Mouse (Mus musculus): ENCODE data around the gene Dmtf1. TPM values are rescaled to one million over a fixed set of nuclear protein-coding genes. Genes with fewer than 3 reads are reported as not detected.

Gene Dmtf1
- polyA plus RNA-seq, 1 experiment from 2014 or later: 77.3 TPM

DNA sequence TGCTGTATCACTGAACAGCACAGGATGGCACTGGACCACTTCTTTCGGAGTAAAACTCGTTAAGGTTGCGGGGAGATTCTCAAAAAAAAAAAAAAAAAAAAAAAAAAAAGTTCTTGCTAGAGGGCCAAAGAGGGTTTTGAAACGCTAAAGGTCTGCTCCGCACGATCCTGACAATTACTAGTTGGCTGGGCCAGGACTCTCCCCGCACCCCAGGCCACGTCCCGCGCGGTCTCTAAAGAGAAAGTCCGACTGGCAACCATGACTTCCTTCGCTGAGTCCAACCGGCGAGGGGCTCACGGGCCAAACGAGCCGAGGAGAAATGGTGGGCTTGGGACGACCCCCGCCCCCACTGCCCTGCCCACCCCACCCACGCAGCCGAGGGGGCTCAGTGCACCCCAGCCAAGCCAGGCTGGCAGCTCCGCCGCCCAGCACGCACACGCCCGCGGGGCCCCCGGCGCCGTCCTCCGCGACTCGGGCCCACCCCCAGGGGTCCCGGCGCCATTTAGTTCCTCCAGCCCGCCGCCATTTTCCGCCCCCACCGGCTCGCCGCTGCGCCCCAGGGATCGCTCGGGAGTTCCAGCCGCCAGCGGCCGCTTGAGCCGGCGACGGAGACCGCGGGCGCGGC is 633 bp downstream of the Dmtf1 start:
- DNase-seq (ENCODE audit: low spot score) (peak; percentile 76), ATAC-seq (ENCODE audit: low FRiP score) (peak; percentile 80)
- peak overlapping the region; percentile 100 for H3K27ac ChIP-seq (ENCODE audit: low read depth, low read length)
- H3K36me3 ChIP-seq (ENCODE audit: control insufficient read depth, insufficient read depth, low read length): no peaks in the 10 kb centered on the region
- WGBS: under 1% methylated on average over 34 of the region's 55 CpGs
- H3K4me1 ChIP-seq (replicated peaks; ENCODE audit: control insufficient read depth, insufficient read depth, low read length): no peaks in the 10 kb centered on the region
- peak overlapping the region; percentile 94 for H3K9ac ChIP-seq (ENCODE audit: low read depth, low read length)
- H3K4me3 ChIP-seq (ENCODE audit: low read depth, low read length): peak overlapping the region; percentile 92
- H3K27me3 ChIP-seq (ENCODE audit: control insufficient read depth, insufficient read depth, low read length): no peaks in the 10 kb centered on the region
- no peaks in the 10 kb centered on the region for H3K9me3 ChIP-seq (ENCODE audit: control insufficient read depth, low read length)
- H3K4me2 ChIP-seq (replicated peaks; ENCODE audit: low read depth, low read length): peak overlapping the region; percentile 31

DNA sequence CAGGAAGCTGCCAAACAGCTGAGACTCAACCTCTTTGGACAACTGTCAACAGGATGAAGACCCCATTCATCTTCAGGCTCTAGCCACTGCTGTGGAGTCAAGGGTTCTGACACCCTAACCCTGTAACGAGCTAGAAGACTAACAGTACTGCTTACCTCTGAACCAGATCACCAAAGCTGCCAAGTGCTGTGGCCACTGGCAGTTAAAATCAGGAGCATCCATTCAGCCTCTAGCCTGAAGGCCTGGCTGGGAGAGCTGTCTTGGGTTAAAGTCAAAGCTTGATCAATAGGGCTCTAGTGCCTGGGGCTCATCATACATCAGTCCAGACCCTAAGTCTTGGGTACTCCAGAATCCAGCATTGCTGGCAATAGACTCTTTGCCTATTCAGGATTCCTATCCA is 4.2 kb downstream of the Dmtf1 start:
- Histone ChIP-seq H3K27me3 (ENCODE audit: control insufficient read depth, insufficient read depth, low read length) (no peaks in the 10 kb centered on the region), H3K36me3 (ENCODE audit: control insufficient read depth, insufficient read depth, low read length) (no peaks in the 10 kb centered on the region), H3K4me2 (replicated peaks; ENCODE audit: low read depth, low read length) (no peak overlapping the region), H3K9me3 (ENCODE audit: control insufficient read depth, low read length) (no peaks in the 10 kb centered on the region), H3K27ac (ENCODE audit: low read depth, low read length) (no peak overlapping the region), H3K9ac (ENCODE audit: low read depth, low read length) (no peak overlapping the region), H3K4me1 (replicated peaks; ENCODE audit: control insufficient read depth, insufficient read depth, low read length) (no peaks in the 10 kb centered on the region), H3K4me3 (ENCODE audit: low read depth, low read length) (no peak overlapping the region)
- no peak for ATAC-seq (ENCODE audit: low FRiP score)
- 78% methylated on average over 1 of the region's 1 CpGs for WGBS
- no peak for DNase-seq (ENCODE audit: low spot score)

DNA sequence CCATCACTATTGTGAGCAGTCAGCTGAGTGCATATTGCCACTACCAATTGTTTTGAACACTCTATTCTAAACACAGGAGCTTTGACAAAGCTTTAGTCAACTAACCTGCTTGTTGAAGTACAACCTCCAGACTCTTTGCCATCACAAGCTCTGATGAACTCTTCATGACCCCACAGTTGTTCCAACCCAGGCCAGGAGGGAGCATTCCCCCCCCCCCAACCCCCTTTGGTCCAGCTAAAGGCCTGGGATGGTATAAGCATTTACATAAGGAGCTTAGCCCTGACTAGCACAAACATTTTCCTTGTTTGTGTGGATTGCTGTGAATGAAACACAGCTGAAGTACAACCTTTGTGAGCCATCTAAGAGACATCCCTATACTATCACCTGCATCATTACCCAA is 4.8 kb downstream of the Dmtf1 start:
- H3K4me3 ChIP-seq (ENCODE audit: low read depth, low read length): no peak overlapping the region
- ATAC-seq (ENCODE audit: low FRiP score): no peak

DNA sequence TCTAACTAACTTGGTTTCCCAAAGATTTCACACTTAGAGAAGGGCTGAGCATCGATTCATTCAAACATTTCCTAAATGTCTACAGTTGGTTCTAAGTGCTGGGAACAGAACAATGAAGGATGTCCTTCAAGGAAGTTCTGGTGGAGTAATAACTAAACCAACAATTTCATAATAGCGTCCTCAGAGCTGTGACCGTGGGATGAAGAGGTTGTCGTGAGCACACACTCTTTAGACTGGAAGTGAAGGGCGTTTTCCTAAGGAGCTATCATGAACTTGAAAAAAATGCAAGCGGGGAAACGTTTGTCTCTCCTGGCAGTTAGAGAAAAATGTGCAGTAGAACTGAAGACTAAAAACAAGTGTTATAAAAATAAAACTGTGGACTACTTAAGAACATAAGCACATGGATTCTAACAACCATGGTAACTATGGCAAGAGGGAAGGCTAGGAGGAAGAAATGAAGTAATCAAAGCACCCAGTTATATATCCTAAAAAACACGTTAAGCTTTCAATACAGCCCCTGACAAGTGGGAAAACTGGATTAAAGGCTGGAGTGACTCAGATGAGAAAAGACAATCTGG is 12.2 kb downstream of the Dmtf1 start:
- H3K27ac ChIP-seq (ENCODE audit: low read depth, low read length): no peak overlapping the region
- H3K9me3 ChIP-seq (ENCODE audit: control insufficient read depth, low read length): no peaks in the 10 kb centered on the region
- DNase-seq (ENCODE audit: low spot score): no peak
- H3K9ac ChIP-seq (ENCODE audit: low read depth, low read length): no peak overlapping the region
- no peaks in the 10 kb centered on the region for H3K27me3 ChIP-seq (ENCODE audit: control insufficient read depth, insufficient read depth, low read length)
- H3K4me1 ChIP-seq (replicated peaks; ENCODE audit: control insufficient read depth, insufficient read depth, low read length): no peaks in the 10 kb centered on the region
- WGBS: 94% methylated on average over 8 of the region's 8 CpGs
- H3K4me3 ChIP-seq (ENCODE audit: low read depth, low read length): no peak overlapping the region
- H3K4me2 ChIP-seq (replicated peaks; ENCODE audit: low read depth, low read length): no peak overlapping the region
- H3K36me3 ChIP-seq (ENCODE audit: control insufficient read depth, insufficient read depth, low read length): no peaks in the 10 kb centered on the region
- ATAC-seq (ENCODE audit: low FRiP score): no peak

More for the DNA sequence above, 4.8 kb downstream of the Dmtf1 start:
- H3K36me3 ChIP-seq (ENCODE audit: control insufficient read depth, insufficient read depth, low read length): no peaks in the 10 kb centered on the region
- no peak overlapping the region for H3K27ac ChIP-seq (ENCODE audit: low read depth, low read length)
- H3K4me2 ChIP-seq (replicated peaks; ENCODE audit: low read depth, low read length): no peak overlapping the region
- no peaks in the 10 kb centered on the region for H3K4me1 ChIP-seq (replicated peaks; ENCODE audit: control insufficient read depth, insufficient read depth, low read length)
- H3K9ac ChIP-seq (ENCODE audit: low read depth, low read length): no peak overlapping the region
- H3K9me3 ChIP-seq (ENCODE audit: control insufficient read depth, low read length): no peaks in the 10 kb centered on the region
- no peak for DNase-seq (ENCODE audit: low spot score)
- H3K27me3 ChIP-seq (ENCODE audit: control insufficient read depth, insufficient read depth, low read length): no peaks in the 10 kb centered on the region

DNA sequence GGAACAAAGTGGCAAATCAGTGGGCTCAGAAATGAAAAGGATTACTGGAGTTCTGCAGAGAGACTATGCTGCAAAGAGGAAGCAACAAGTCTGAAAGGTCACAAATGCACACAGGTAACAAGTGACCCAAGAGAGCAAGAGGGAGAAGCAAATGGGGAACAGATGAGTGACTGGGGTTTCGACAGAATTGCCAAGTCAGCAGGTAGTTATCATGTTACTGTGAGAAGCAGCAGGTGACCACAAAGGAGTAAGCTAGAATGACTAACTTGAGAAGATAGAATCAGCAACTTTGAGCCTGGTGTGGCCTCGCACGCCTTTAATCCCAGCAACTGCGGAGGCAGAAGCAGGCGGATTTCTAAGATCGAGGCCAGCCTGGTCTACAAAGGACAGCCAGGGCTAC is 19.2 kb downstream of the Dmtf1 start:
- H3K36me3 ChIP-seq (ENCODE audit: control insufficient read depth, insufficient read depth, low read length): no peaks in the 10 kb centered on the region
- 92% methylated on average over 6 of the region's 6 CpGs for WGBS

DNA sequence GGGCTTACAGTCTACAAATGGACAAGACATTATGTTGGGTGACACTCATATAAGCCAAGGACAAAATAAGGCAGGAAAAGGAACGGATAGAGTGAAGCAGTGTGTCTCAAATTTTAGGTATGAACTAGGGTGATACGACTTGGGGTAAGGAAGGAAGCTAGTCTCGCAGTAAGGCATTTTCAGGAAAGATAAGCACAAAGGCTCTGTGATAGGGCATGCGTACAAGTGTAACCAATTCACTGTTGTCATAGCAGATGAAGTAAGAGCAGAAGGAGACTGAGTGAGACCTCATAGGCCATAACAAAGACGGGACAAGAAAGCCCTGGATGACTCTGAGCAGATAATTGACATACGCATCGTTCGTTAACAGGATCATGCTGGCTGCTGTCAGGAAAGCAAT is 20.9 kb downstream of the Dmtf1 start:
- Histone ChIP-seq H3K27me3 (ENCODE audit: control insufficient read depth, insufficient read depth, low read length) (no peaks in the 10 kb centered on the region), H3K36me3 (ENCODE audit: control insufficient read depth, insufficient read depth, low read length) (peaks cover under 1% of the 10 kb centered on the region; the same call in 1 of the 2 replicates), H3K4me2 (replicated peaks; ENCODE audit: low read depth, low read length) (no peak overlapping the region), H3K9me3 (ENCODE audit: control insufficient read depth, low read length) (no peaks in the 10 kb centered on the region), H3K9ac (ENCODE audit: low read depth, low read length) (no peak overlapping the region), H3K4me3 (ENCODE audit: low read depth, low read length) (no peak overlapping the region), H3K27ac (ENCODE audit: low read depth, low read length) (no peak overlapping the region), H3K4me1 (replicated peaks; ENCODE audit: control insufficient read depth, insufficient read depth, low read length) (no peaks in the 10 kb centered on the region)
- ATAC-seq (ENCODE audit: low FRiP score): no peak
- WGBS: 92% methylated on average over 8 of the region's 8 CpGs
- no peak for DNase-seq (ENCODE audit: low spot score)

More for the DNA sequence above, 19.2 kb downstream of the Dmtf1 start:
- Histone ChIP-seq H3K4me2 (replicated peaks; ENCODE audit: low read depth, low read length) (no peak overlapping the region), H3K27ac (ENCODE audit: low read depth, low read length) (no peak overlapping the region), H3K9ac (ENCODE audit: low read depth, low read length) (no peak overlapping the region), H3K9me3 (ENCODE audit: control insufficient read depth, low read length) (no peaks in the 10 kb centered on the region), H3K27me3 (ENCODE audit: control insufficient read depth, insufficient read depth, low read length) (no peaks in the 10 kb centered on the region), H3K4me1 (replicated peaks; ENCODE audit: control insufficient read depth, insufficient read depth, low read length) (no peaks in the 10 kb centered on the region), H3K4me3 (ENCODE audit: low read depth, low read length) (no peak overlapping the region)
- ATAC-seq (ENCODE audit: low FRiP score) (no peak), DNase-seq (ENCODE audit: low spot score) (no peak)

DNA sequence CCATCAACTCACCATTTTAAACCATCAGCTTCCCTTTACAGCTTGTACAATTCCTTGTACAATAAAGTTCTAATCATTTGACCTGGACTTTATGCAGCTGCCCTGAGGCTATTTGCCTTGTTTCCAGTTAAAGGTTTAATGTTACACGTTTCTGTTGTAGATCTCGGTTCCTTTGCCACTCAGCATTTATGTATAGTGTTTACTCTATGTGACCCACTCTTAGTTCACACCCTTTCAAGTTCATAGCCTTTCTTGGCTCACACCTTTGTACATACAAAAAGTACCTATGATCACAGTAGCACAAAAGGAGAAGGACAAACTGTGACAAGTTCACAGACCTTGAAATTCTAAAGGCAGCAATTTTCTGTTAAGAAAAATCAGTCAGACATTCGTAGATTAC is 26.0 kb downstream of the Dmtf1 start:
- DNase-seq (ENCODE audit: low spot score) (no peak), ATAC-seq (ENCODE audit: low FRiP score) (no peak)
- H3K4me3 ChIP-seq (ENCODE audit: low read depth, low read length): no peak overlapping the region
- H3K4me1 ChIP-seq (replicated peaks; ENCODE audit: control insufficient read depth, insufficient read depth, low read length): no peaks in the 10 kb centered on the region
- no peak overlapping the region for H3K4me2 ChIP-seq (replicated peaks; ENCODE audit: low read depth, low read length)
- no peak overlapping the region for H3K9ac ChIP-seq (ENCODE audit: low read depth, low read length)
- WGBS: 81% methylated on average over 3 of the region's 3 CpGs
- no peaks in the 10 kb centered on the region for H3K9me3 ChIP-seq (ENCODE audit: control insufficient read depth, low read length)
- no peaks in the 10 kb centered on the region for H3K27me3 ChIP-seq (ENCODE audit: control insufficient read depth, insufficient read depth, low read length)
- H3K36me3 ChIP-seq (ENCODE audit: control insufficient read depth, insufficient read depth, low read length): peaks cover 2% of the 10 kb centered on the region; the same call in 1 of the 2 replicates
- H3K27ac ChIP-seq (ENCODE audit: low read depth, low read length): no peak overlapping the region

DNA sequence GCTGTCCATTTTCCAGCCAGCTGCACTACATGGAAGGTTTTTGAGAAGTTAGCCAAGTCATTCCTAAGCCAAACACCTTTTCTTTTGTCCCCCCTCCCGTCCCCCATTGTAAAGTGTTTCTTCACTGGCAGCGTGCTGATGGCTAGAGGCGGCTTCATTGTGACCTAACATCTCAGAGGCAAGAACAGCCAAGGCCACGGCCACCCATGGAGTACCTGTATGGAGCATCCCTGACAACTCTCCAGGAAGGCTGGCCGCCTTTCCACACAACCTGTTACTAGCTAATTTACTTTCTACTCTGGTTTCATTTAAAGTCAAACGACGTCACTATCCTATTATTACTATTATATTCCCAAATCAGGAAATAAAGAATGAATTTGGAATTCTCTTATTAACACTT is 29.8 kb downstream of the Dmtf1 start:
- DNase-seq (ENCODE audit: low spot score) (no peak), ATAC-seq (ENCODE audit: low FRiP score) (no peak)
- H3K9me3 ChIP-seq (ENCODE audit: control insufficient read depth, low read length): no peaks in the 10 kb centered on the region
- no peaks in the 10 kb centered on the region for H3K4me1 ChIP-seq (replicated peaks; ENCODE audit: control insufficient read depth, insufficient read depth, low read length)
- no peak overlapping the region for H3K4me3 ChIP-seq (ENCODE audit: low read depth, low read length)
- 89% methylated on average over 7 of the region's 7 CpGs for WGBS
- H3K36me3 ChIP-seq (ENCODE audit: control insufficient read depth, insufficient read depth, low read length): peaks cover 8% of the 10 kb centered on the region; the same call in 1 of the 2 replicates
- H3K4me2 ChIP-seq (replicated peaks; ENCODE audit: low read depth, low read length): no peak overlapping the region
- H3K27ac ChIP-seq (ENCODE audit: low read depth, low read length): no peak overlapping the region
- H3K27me3 ChIP-seq (ENCODE audit: control insufficient read depth, insufficient read depth, low read length): no peaks in the 10 kb centered on the region
- H3K9ac ChIP-seq (ENCODE audit: low read depth, low read length): no peak overlapping the region

DNA sequence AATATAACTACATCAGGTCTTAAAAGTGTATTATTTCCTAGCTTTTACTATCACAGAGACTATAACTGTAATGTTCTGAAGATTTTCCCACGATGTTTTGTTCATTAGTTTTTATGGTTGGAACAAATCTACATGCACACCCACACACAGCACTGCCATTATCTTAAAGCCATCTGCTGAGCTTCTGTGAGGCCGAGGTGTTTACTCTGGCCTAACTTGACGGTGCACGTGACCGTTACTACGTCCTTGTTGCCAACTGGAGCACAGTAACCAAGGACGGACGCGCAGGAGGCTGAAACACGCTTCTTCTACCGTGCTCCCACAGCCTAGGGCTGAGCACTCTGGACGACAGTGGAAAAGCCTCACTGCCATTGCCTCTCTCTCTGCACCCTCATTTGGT is 33.0 kb downstream of the Dmtf1 start:
- no peak overlapping the region for H3K27ac ChIP-seq (ENCODE audit: low read depth, low read length)
- H3K36me3 ChIP-seq (ENCODE audit: control insufficient read depth, insufficient read depth, low read length): peaks cover 13% of the 10 kb centered on the region
- H3K9me3 ChIP-seq (ENCODE audit: control insufficient read depth, low read length): no peaks in the 10 kb centered on the region
- H3K9ac ChIP-seq (ENCODE audit: low read depth, low read length): no peak overlapping the region
- H3K27me3 ChIP-seq (ENCODE audit: control insufficient read depth, insufficient read depth, low read length): no peaks in the 10 kb centered on the region
- ATAC-seq (ENCODE audit: low FRiP score) (no peak), DNase-seq (ENCODE audit: low spot score) (no peak)
- H3K4me1 ChIP-seq (replicated peaks; ENCODE audit: control insufficient read depth, insufficient read depth, low read length): no peaks in the 10 kb centered on the region
- H3K4me3 ChIP-seq (ENCODE audit: low read depth, low read length): no peak overlapping the region
- 90% methylated on average over 12 of the region's 12 CpGs for WGBS
- H3K4me2 ChIP-seq (replicated peaks; ENCODE audit: low read depth, low read length): no peak overlapping the region
